Mouse (Mus musculus) forebrain, embryonic 12.5 days (tissue): ENCODE measurements around the gene Padi1. TPM values are rescaled to one million over a fixed set of nuclear protein-coding genes. Genes with fewer than 3 reads are reported as not detected.

Experiments
- ATAC-seq: fragments of 200-750 bp; cut with Nextera tagmentation; 2 replicates; pipeline ENCODE4 v1.8.0; 2017; ENCODE audit warnings: moderate TSS enrichment; ENCODE audit not compliant: low FRiP score
- H3K27ac ChIP-seq: fragments of 300-500 bp; sonication (generic); 2 replicates; pipeline ENCODE4 v1.5.1; 2016; ENCODE audit warnings: mild to moderate bottlenecking
- H3K27me3 ChIP-seq: fragments of 300-500 bp; sonication (generic); 2 replicates; pipeline ENCODE4 v1.6.1; 2016; ENCODE audit warnings: mild to moderate bottlenecking
- H3K36me3 ChIP-seq: fragments of 300-500 bp; sonication (generic); replicated peaks from 2 replicates; pipeline ENCODE4 v1.6.1; 2016; ENCODE audit warnings: mild to moderate bottlenecking
- H3K4me1 ChIP-seq: fragments of 300-500 bp; sonication (generic); 2 replicates; pipeline ENCODE4 v1.6.1; 2016
- H3K4me2 ChIP-seq: fragments of 300-500 bp; sonication (generic); 2 replicates; pipeline ENCODE4 v1.6.1; 2016; ENCODE audit warnings: mild to moderate bottlenecking, moderate library complexity
- H3K4me3 ChIP-seq: fragments of 300-500 bp; sonication (generic); replicated peaks from 2 replicates; pipeline ENCODE4 v1.5.1; 2016; ENCODE audit warnings: mild to moderate bottlenecking
- H3K9ac ChIP-seq: fragments of 300-500 bp; sonication (generic); 2 replicates; pipeline ENCODE4 v1.6.1; 2016; ENCODE audit warnings: mild to moderate bottlenecking
- H3K9me3 ChIP-seq: fragments of 300-500 bp; sonication (generic); 2 replicates; pipeline ENCODE4 v1.6.1; 2016
- WGBS: fragments of 180-500 bp; shearing (Covaris S2); methylation state at CpG from one replicate; pipeline ENCODE4 v1.1.7; 2016; 5-methylcytosine and 5-hydroxymethylcytosine counted together
- polyA plus RNA-seq: library from polyadenylated mRNA; unstranded; fragments of >200 nt; fragmentation: Nextera tagmentation; extraction: Ambion mirVana; gene quantifications from 2 replicates; pipeline ENCODE4 v1.2.1, GENCODE M21; 2016

Padi1 gene
- polyA plus RNA-seq, 1 experiment from 2014 or later = 0.10 TPM

- Histone ChIP-seq H3K9ac (no peak overlapping the region), H3K9me3 (no peaks in the 10 kb centered on the region), H3K4me2 (no peak overlapping the region), H3K27me3 (peaks cover 2% of the 10 kb centered on the region; the same call in 1 of the 2 replicates), H3K4me1 (peaks cover 6% of the 10 kb centered on the region), H3K36me3 (no peaks in the 10 kb centered on the region), H3K27ac (no peak overlapping the region), H3K4me3 (no peak overlapping the region)
- ATAC-seq = no peak
- 90% methylated on average over 9 of the region's 9 CpGs for WGBS
These were observed 70.7 kb downstream of the Padi1 start for GRCm38 (mm10) chr4:140774893-140775292.

GRCm38 (mm10) chr4:140774025-140774800 lies 71.4 kb downstream of the Padi1 start, which contains the start of gene Padi4:
TSS of gene Padi4 (minus strand) at chr4:140774236.
- Histone ChIP-seq H3K9ac (no peak within 1 kb of the TSS), H3K4me3 (no peak within 1 kb of the TSS), H3K4me2 (no peak within 1 kb of the TSS), H3K27ac (no peak within 1 kb of the TSS), H3K36me3 (no peaks in the 10 kb centered on the region), H3K4me1 (peaks cover 4% of the 10 kb centered on the region), H3K27me3 (peaks cover 2% of the 10 kb centered on the region; the same call in 1 of the 2 replicates), H3K9me3 (no peaks in the 10 kb centered on the region)
- ATAC-seq = no peak
- WGBS = 88% methylated on average over 21 of the region's 21 CpGs

- H3K4me1 ChIP-seq = peaks cover 4% of the 10 kb centered on the region
- WGBS = 59% methylated on average over 4 of the region's 4 CpGs
- H3K4me2 ChIP-seq = no peak overlapping the region
- H3K27me3 ChIP-seq = peaks cover 5% of the 10 kb centered on the region; the same call in 1 of the 2 replicates
- no peak for ATAC-seq
- H3K4me3 ChIP-seq = no peak overlapping the region
- no peaks in the 10 kb centered on the region for H3K9me3 ChIP-seq
- no peaks in the 10 kb centered on the region for H3K36me3 ChIP-seq
- no peak overlapping the region for H3K9ac ChIP-seq
- no peak overlapping the region for H3K27ac ChIP-seq
These were observed 74.5 kb downstream of the Padi1 start for GRCm38 (mm10) chr4:140771091-140771490.

DNA sequence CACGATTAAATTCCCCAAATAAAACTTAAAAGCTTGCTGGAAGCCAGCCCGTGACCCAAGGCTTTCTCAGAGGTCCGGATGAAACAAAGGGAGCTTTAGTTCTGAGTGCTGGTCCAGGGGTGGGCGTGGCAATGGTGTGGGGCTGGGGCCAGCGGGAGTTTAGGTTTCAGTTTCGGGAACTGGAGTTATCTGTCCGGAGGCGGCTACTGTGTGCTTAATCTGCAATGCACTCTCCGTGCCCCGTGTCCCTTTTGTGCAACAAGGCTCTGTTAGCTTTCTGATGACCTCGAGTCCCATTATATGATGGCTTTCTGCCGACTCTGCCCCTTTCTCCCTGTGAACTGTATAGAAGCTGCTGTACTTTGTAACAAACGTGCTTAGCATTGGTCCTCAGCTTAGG lies 75.1 kb downstream of the Padi1 start:
- H3K9me3 ChIP-seq = no peaks in the 10 kb centered on the region
- peak overlapping the region; percentile 12; the same call in 1 of the 2 replicates for H3K4me3 ChIP-seq
- no peaks in the 10 kb centered on the region for H3K36me3 ChIP-seq
- no peak for ATAC-seq
- H3K4me1 ChIP-seq = peaks cover 4% of the 10 kb centered on the region
- WGBS = 9% methylated on average over 13 of the region's 13 CpGs
- H3K27me3 ChIP-seq = peaks cover 5% of the 10 kb centered on the region; the same call in 1 of the 2 replicates
- no peak overlapping the region for H3K9ac ChIP-seq
- H3K4me2 ChIP-seq = peak overlapping the region; percentile 35
- H3K27ac ChIP-seq = no peak overlapping the region

GRCm38 (mm10) chr4:140768973-140769372 lies 76.6 kb downstream of the Padi1 start:
- ATAC-seq = no peak
- H3K4me3 ChIP-seq = no peak overlapping the region
- H3K36me3 ChIP-seq = no peaks in the 10 kb centered on the region
- no peak overlapping the region for H3K9ac ChIP-seq
- H3K9me3 ChIP-seq = no peaks in the 10 kb centered on the region
- H3K27me3 ChIP-seq = peaks cover 5% of the 10 kb centered on the region; the same call in 1 of the 2 replicates
- no peak overlapping the region for H3K27ac ChIP-seq
- WGBS = 91% methylated on average over 5 of the region's 5 CpGs
- peaks cover 4% of the 10 kb centered on the region for H3K4me1 ChIP-seq
- no peak overlapping the region for H3K4me2 ChIP-seq

DNA sequence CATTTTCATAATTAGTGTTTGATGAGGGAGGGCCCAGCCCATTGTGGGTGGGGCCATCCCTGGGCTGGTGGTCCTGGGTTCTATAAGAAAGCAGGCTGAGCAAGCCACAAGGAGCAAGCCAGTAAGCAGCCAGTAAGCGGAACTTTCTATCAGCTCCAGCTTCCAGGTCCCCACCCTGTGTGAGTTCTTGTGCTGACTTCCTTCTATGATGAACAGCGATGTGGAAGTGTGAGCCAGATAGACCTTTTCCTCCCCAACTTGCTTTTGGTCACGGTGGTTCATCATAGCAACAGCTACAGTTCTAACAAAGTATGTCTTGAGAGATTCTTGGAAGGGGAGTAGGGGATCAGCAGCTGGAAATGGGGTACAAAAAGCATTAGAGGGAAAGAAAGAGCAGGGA lies 79.6 kb downstream of the Padi1 start:
- no peak overlapping the region for H3K27ac ChIP-seq
- peaks cover 4% of the 10 kb centered on the region for H3K4me1 ChIP-seq
- H3K9me3 ChIP-seq = no peaks in the 10 kb centered on the region
- 86% methylated on average over 3 of the region's 3 CpGs for WGBS
- H3K9ac ChIP-seq = no peak overlapping the region
- no peaks in the 10 kb centered on the region for H3K36me3 ChIP-seq
- 0 out of 2 replicates have a peak, but pooled peaks cover 2% of the 10 kb centered on the region for H3K27me3 ChIP-seq
- no peak for ATAC-seq
- no peak overlapping the region for H3K4me3 ChIP-seq
- H3K4me2 ChIP-seq = no peak overlapping the region

DNA sequence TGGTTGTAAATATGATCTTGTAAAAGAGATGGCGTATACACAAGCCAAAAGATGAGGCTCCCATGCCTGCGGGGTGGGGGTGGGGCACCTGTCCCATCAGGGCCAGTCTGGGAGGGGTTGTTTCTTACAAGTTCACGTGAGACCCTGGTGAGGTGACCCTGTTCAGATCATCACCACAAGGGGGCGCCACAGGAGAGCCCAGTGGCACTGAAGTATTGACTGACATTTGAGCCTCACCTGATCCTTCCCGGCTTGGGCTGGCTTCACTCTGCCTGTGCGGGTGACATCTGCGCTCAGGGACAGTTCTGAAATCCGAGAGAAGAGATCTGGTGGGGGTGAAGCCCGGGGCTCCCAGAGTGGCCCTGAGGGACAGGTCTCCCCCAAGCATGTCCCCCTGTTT lies 82.4 kb downstream of the Padi1 start:
- Histone ChIP-seq H3K4me2 (no peak overlapping the region), H3K4me1 (peaks cover 7% of the 10 kb centered on the region), H3K27me3 (0 out of 2 replicates have a peak, but pooled peaks cover 2% of the 10 kb centered on the region), H3K36me3 (no peaks in the 10 kb centered on the region), H3K9me3 (no peaks in the 10 kb centered on the region), H3K4me3 (no peak overlapping the region), H3K9ac (no peak overlapping the region), H3K27ac (no peak overlapping the region)
- WGBS = 19% methylated on average over 9 of the region's 9 CpGs
- no peak for ATAC-seq

Other genes starting within 250 kb of the Padi1 start
- gene Arhgef10l, start 179.8 kb downstream of the Padi1 start, polyA plus RNA-seq = 26.1 and 31.1 TPM in 2 replicates
- gene Rcc2, start 145.2 kb downstream of the Padi1 start, polyA plus RNA-seq = 45.9 and 81.3 TPM in 2 replicates
- gene Padi6, start 103.1 kb downstream of the Padi1 start, polyA plus RNA-seq = not detected in 2 replicates
- 0.90 and 1.8 TPM in 2 replicates for gene Padi4, start 71.5 kb downstream of the Padi1 start, polyA plus RNA-seq
- gene Padi3, start 35.1 kb downstream of the Padi1 start, polyA plus RNA-seq = 0.06 TPM in 1 of 2 replicates, not detected in the other
- gene Padi2, start 60.6 kb upstream of the Padi1 start, polyA plus RNA-seq = 0.45 and 0.74 TPM in 2 replicates
- gene Sdhb, start 115.4 kb upstream of the Padi1 start, polyA plus RNA-seq = 380 and 396 TPM in 2 replicates
- gene Atp13a2, start 141.1 kb upstream of the Padi1 start, polyA plus RNA-seq = 75.5 and 82.3 TPM in 2 replicates
- gene Mfap2, start 164.6 kb upstream of the Padi1 start, polyA plus RNA-seq = 250 and 275 TPM in 2 replicates
- 15.4 and 17.4 TPM in 2 replicates for gene Crocc, start 214.8 kb upstream of the Padi1 start, polyA plus RNA-seq
- gene Necap2, start 232.6 kb upstream of the Padi1 start, polyA plus RNA-seq = 52.7 and 56.8 TPM in 2 replicates
- gene Spata21, start 242.6 kb upstream of the Padi1 start, polyA plus RNA-seq = 0.26 TPM in 1 of 2 replicates, not detected in the other